Mouse (Mus musculus): ENCODE results near the gene Grip2.

Gene Grip2

GRCm38 (mm10) chr6:91732138-91732537 is 94.9 kb downstream of the Grip2 start:
- no peak for DNase-seq (ENCODE audit: low read depth, low spot score)

GRCm38 (mm10) chr6:91729677-91730127 is 97.3 kb downstream of the Grip2 start:
- no peak for DNase-seq (ENCODE audit: low read depth, low spot score)

- DNase-seq (ENCODE audit: low read depth, low spot score) = no peak
Measured at GRCm38 (mm10) chr6:91728939-91729619, 98.0 kb downstream of the Grip2 start.

GRCm38 (mm10) chr6:91727361-91727760 is 99.7 kb downstream of the Grip2 start:
- no peak for DNase-seq (ENCODE audit: low read depth, low spot score)

GRCm38 (mm10) chr6:91721215-91721701 is 105.8 kb downstream of the Grip2 start:
- DNase-seq (ENCODE audit: low read depth, low spot score) = no peak

GRCm38 (mm10) chr6:91720588-91721214 is 106.3 kb downstream of the Grip2 start:
- DNase-seq (ENCODE audit: low read depth, low spot score) = no peak

GRCm38 (mm10) chr6:91719865-91720533 is 107.1 kb downstream of the Grip2 start:
- no peak for DNase-seq (ENCODE audit: low read depth, low spot score)

- DNase-seq (ENCODE audit: low read depth, low spot score) = no peak
Measured at GRCm38 (mm10) chr6:91719042-91719747, 107.9 kb downstream of the Grip2 start.

GRCm38 (mm10) chr6:91718603-91719002 is 108.4 kb downstream of the Grip2 start:
- DNase-seq (ENCODE audit: low read depth, low spot score) = no peak

GRCm38 (mm10) chr6:91718067-91718466 is 109.0 kb downstream of the Grip2 start:
- no peak for DNase-seq (ENCODE audit: low read depth, low spot score)

- no peak for DNase-seq (ENCODE audit: low read depth, low spot score)
Measured at GRCm38 (mm10) chr6:91715988-91716810, 110.9 kb downstream of the Grip2 start.

- no peak for DNase-seq (ENCODE audit: low read depth, low spot score)
Measured at GRCm38 (mm10) chr6:91715023-91715422, 112.0 kb downstream of the Grip2 start.

- DNase-seq (ENCODE audit: low read depth, low spot score) = no peak
Measured at GRCm38 (mm10) chr6:91713370-91713896, 113.6 kb downstream of the Grip2 start.

- DNase-seq (ENCODE audit: low read depth, low spot score) = no peak
Measured at GRCm38 (mm10) chr6:91712855-91713331, 114.2 kb downstream of the Grip2 start.

- DNase-seq (ENCODE audit: low read depth, low spot score) = no peak
Measured at GRCm38 (mm10) chr6:91712097-91712854, 114.8 kb downstream of the Grip2 start.

All from embryo, embryonic 11.5 days (tissue).